Mouse (Mus musculus) C2C12 (cell line): ENCODE data around the gene Tanc1.

Experiments used
- CEBPB ChIP-seq: IDR thresholded peaks from one replicate; pipeline ENCODE4 v1.6.1; 2011; ENCODE audit warnings: low read depth, mild to moderate bottlenecking, control low read depth, moderate library complexity
- CTCF ChIP-seq: IDR thresholded peaks from one replicate; pipeline ENCODE4 v1.5.1; 2011; ENCODE audit not compliant: control insufficient read depth, insufficient read depth, insufficient read length
- MAX ChIP-seq: IDR thresholded peaks from one replicate; pipeline ENCODE4 v1.6.1; 2011; ENCODE audit warnings: mild to moderate bottlenecking, control low read depth
- MYOD1 ChIP-seq: IDR thresholded peaks from one replicate; pipeline ENCODE4 v1.6.1; 2011; ENCODE audit warnings: low read depth; ENCODE audit not compliant: control insufficient read depth, insufficient read length
- MYOG ChIP-seq: IDR thresholded peaks from one replicate; pipeline ENCODE4 v1.6.1; 2011; ENCODE audit not compliant: control insufficient read depth, insufficient read length; ENCODE audit errors: extremely low read depth
- USF1 ChIP-seq: IDR thresholded peaks from one replicate; pipeline ENCODE4 v1.6.1; 2011; ENCODE audit warnings: low read depth, mild to moderate bottlenecking, control low read depth, moderate library complexity

- no peak for TF ChIP-seq CEBPB
- TF ChIP-seq CTCF, result no peak
- no peak for TF ChIP-seq MAX
- TF ChIP-seq MYOD1, result no peak
- no peak for TF ChIP-seq USF1
- TF ChIP-seq MYOG, result no peak
Observed at GRCm38 (mm10) chr2:59768661-59769384, 157.0 kb downstream of the Tanc1 start.
